Mouse (Mus musculus) thymus, adult 2 months (tissue): Measurements from ENCODE around the gene Pde9a. TPM values are rescaled to one million over a fixed set of nuclear protein-coding genes. Genes with fewer than 3 reads are reported as not detected.
"Not testable (repeated sequence)": the region's sequence is repeated elsewhere in the genome, so short reads cannot be mapped to it uniquely, and the experiment has no call there.

ENCODE experiments used
- DNase-seq: peaks from one replicate; pipeline ENCODE4 v3.0.0; 2021
- H3K27ac ChIP-seq: fragments of 200-500 bp; 2 replicates; pipeline ENCODE4 v1.5.1; 2012; ENCODE audit warnings: low read length, control low read depth; ENCODE audit not compliant: control insufficient read depth, insufficient read depth
- H3K27me3 ChIP-seq: fragments of 200-500 bp; 2 replicates; pipeline ENCODE4 v1.6.1; 2012; ENCODE audit warnings: mild to moderate bottlenecking, low read length, moderate library complexity, mixed read lengths; ENCODE audit not compliant: control insufficient read depth, insufficient read depth
- H3K36me3 ChIP-seq: fragments of 200-500 bp; 2 replicates; pipeline ENCODE4 v1.6.1; 2012; ENCODE audit warnings: mild to moderate bottlenecking, low read length, moderate library complexity; ENCODE audit not compliant: control insufficient read depth, insufficient read depth
- H3K4me1 ChIP-seq: fragments of 200-500 bp; replicated peaks from 2 replicates; pipeline ENCODE4 v1.6.1; 2012; ENCODE audit warnings: low read length; ENCODE audit not compliant: control insufficient read depth, insufficient read depth
- H3K4me3 ChIP-seq: fragments of 200-500 bp; 2 replicates; pipeline ENCODE4 v1.5.1; 2012; ENCODE audit warnings: mild to moderate bottlenecking, low read length, control low read depth, moderate library complexity; ENCODE audit not compliant: control insufficient read depth, insufficient read depth
- CTCF ChIP-seq: fragments of 200-500 bp; IDR thresholded peaks from 2 replicates; pipeline ENCODE4 v1.5.1; 2012; ENCODE audit warnings: mild to moderate bottlenecking, control low read depth, low read length, moderate library complexity, borderline replicate concordance; ENCODE audit not compliant: control insufficient read depth, poor library complexity, insufficient read depth; ENCODE audit errors: extremely low read depth
- POLR2A ChIP-seq: fragments of 200-500 bp; IDR thresholded peaks from 2 replicates; pipeline ENCODE4 v1.6.1; 2012; ENCODE audit warnings: mild to moderate bottlenecking, low read length, control low read depth, moderate library complexity; ENCODE audit not compliant: control insufficient read depth, poor library complexity, insufficient read depth; ENCODE audit errors: extremely low read depth
- WGBS: fragments of 180-500 bp; shearing (Covaris S2); methylation state at CpG from one replicate; pipeline ENCODE4 v1.1.7; 2018; 5-methylcytosine and 5-hydroxymethylcytosine counted together
- polyA plus RNA-seq: library from polyadenylated mRNA; depleted of rRNA; stranded (reverse); fragments of >200 nt; gene quantifications from 2 replicates; pipeline ENCODE4 v1.2.3, GENCODE M21; 2012

Pde9a gene
- polyA plus RNA-seq, 1 experiment, result 4.6 TPM

DNA sequence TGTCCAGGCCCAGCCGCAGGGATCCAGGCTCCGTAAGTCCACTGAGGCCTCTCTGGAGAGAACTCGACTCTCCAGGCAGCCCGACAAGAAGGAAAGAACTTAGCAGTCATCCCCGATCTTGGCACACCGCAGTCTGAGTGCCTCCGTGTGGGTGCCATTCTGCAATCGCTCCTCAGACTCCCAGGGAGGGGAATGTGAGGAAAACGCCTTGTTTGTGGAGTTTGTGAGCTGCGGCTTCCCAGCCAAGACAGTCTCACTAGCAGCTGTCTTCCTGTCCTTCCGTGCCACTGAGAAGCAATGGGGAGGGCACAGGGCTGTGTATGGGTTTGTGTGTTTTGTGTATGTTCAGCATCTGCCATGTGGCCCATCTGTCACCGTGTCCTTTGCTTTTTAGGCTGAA, 36.6 kb upstream of the Pde9a start:
- 93% methylated on average over 12 of the region's 12 CpGs for WGBS
- Histone ChIP-seq H3K4me1 (no peaks in the 10 kb centered on the region), H3K36me3 (no peaks in the 10 kb centered on the region), H3K4me3 (no peak overlapping the region), H3K27me3 (no peaks in the 10 kb centered on the region), H3K27ac (no peak overlapping the region)
- TF ChIP-seq POLR2A (no peak), CTCF (no peak)
- DNase-seq, result no peak

DNA sequence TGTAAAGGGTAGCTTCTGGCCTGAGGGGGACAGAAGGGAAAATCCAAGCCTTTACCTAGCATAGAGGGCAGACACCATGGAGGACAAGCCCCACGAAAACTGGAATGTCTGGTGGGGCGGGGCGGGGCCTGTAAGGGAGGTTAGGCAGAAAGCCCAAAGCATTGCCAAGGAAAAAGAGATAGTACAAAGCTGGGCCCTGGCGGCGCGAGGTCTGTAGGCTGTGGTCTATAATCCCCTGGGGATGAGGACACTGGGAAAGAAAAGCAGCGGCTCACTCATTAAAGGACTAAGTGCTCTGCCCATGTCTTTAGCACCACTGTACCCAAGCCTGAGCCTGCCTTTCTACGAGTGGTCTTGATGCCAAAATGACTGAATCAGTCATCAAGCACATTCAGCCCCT, 34.0 kb upstream of the Pde9a start:
- no peak overlapping the region for H3K4me3 ChIP-seq
- no peak for DNase-seq
- TF ChIP-seq CTCF (no peak), POLR2A (no peak)
- H3K27ac ChIP-seq, result no peak overlapping the region
- no peaks in the 10 kb centered on the region for H3K27me3 ChIP-seq
- over 99% methylated on average over 8 of the region's 8 CpGs for WGBS
- H3K36me3 ChIP-seq, result no peaks in the 10 kb centered on the region
- no peaks in the 10 kb centered on the region for H3K4me1 ChIP-seq

GRCm38 (mm10) chr17:31353255-31353654, 32.8 kb upstream of the Pde9a start:
- Histone ChIP-seq H3K4me1 (no peaks in the 10 kb centered on the region), H3K27me3 (no peaks in the 10 kb centered on the region), H3K36me3 (no peaks in the 10 kb centered on the region), H3K27ac (no peak overlapping the region), H3K4me3 (no peak overlapping the region)
- TF ChIP-seq CTCF (no peak), POLR2A (no peak)
- DNase-seq, result no peak
- 92% methylated on average over 2 of the region's 2 CpGs for WGBS

- not testable (repeated sequence) for DNase-seq, H3K4me1 ChIP-seq, H3K36me3 ChIP-seq, H3K27me3 ChIP-seq, H3K27ac ChIP-seq, H3K4me3 ChIP-seq
- WGBS, result 80% methylated on average over 3 of the region's 3 CpGs
Measured at GRCm38 (mm10) chr17:31354684-31355083, 31.3 kb upstream of the Pde9a start.

DNA sequence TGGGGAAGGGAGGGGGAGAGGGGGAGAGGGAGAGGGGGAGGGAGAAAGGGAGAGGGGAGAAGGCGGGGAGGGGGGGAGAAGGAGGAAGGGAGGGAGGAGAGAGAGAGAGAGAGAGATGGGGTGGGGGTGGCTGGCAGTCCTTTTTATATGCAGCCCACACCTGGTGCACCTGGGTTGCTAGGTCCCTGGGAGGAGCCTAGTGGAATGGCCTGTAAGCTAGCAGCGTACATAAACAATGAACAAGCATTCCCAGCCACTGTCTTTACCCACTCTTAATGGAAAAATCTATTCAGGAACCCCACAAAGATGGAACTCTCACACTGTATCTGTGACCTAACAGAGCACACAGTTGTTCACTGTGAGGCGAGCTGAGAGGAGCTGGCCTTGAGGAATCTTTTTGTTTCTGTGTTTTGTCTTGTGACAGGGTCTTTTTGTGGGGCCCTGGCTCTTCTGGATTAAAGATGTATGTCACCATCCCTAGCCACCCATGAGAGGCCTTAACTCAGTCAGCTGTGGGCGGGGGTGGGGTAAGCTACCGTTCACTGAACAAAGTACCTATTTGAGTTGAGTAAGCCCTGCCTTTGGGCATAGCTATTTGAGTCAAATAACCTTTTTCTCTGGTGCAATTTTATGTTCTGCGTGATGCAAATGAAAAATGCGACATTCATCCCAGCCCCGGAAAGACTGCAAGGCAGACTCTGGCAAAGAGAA, 30.1 kb upstream of the Pde9a start:
- no peak overlapping the region for H3K4me3 ChIP-seq
- H3K27ac ChIP-seq, result no peak overlapping the region
- no peaks in the 10 kb centered on the region for H3K4me1 ChIP-seq
- DNase-seq, result no peak
- WGBS, result 72% methylated on average over 8 of the region's 8 CpGs
- H3K27me3 ChIP-seq, result no peaks in the 10 kb centered on the region
- TF ChIP-seq POLR2A, result no peak
- no peaks in the 10 kb centered on the region for H3K36me3 ChIP-seq

DNA sequence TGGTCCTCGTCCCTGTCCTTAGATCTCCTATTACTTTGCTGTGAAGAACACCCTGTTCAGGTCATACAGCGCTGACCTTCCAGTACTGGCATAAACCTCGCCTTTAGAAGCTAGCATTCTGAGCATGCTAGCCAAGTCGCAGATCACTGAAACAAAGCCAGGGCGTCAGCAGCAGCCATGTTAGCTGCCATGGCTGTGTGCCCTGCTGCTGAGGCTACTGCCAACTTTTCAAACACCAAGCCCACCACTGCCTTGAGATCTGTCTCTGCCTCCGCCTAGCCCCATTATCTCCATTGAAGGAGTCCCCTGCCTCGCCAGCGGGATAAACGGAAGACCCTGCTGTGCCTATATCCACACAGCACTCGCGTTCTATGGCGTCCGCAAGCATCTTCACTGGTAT, 25.4 kb upstream of the Pde9a start:
- Histone ChIP-seq H3K27ac (no peak overlapping the region), H3K36me3 (no peaks in the 10 kb centered on the region), H3K4me1 (peaks cover 6% of the 10 kb centered on the region), H3K4me3 (no peak overlapping the region), H3K27me3 (no peaks in the 10 kb centered on the region)
- no peak for DNase-seq
- WGBS, result 96% methylated on average over 13 of the region's 13 CpGs
- no peak for TF ChIP-seq POLR2A
- no peak for TF ChIP-seq CTCF

GRCm38 (mm10) chr17:31365586-31366166, 20.3 kb upstream of the Pde9a start:
- DNase-seq, result no peak
- TF ChIP-seq POLR2A (no peak), CTCF (no peak)
- H3K27ac ChIP-seq, result no peak overlapping the region
- 91% methylated on average over 5 of the region's 5 CpGs for WGBS
- no peaks in the 10 kb centered on the region for H3K36me3 ChIP-seq
- no peak overlapping the region for H3K4me3 ChIP-seq
- H3K27me3 ChIP-seq, result no peaks in the 10 kb centered on the region
- H3K4me1 ChIP-seq, result peaks cover 6% of the 10 kb centered on the region
